ENCODE assay signal across 8 mouse cellular contexts in the genomic region with DNA sequence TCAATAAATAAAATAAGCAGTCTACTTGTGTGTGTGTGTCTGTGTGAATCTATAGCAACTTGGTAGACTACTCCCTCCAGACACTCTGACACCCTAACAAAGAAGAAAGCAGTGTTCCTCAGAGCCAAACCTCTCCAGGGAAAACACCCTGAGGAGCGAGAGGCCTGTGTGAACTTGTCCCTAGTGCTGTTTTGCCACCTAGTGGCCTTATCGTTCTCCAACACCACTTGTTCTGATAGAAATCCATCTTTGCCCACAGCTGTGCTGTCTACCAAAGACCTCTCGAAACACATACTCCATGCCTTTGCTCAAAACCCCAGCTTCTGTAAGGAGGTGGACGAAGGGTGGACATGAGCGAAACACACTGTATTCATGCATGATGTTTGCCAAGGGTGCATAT. TPM values are rescaled to one million over a fixed set of nuclear protein-coding genes. Genes with fewer than 3 reads are reported as not detected.
DNase-seq lines count a peak whose midpoint lies in the region; ATAC-seq and TF ChIP-seq lines count a peak whose summit lies in the region.

No protein-coding gene starts in this region.

- no peaks in the 10 kb centered on the region for H3K4me1 ChIP-seq in MEL (ENCODE audit: control insufficient read depth in 1 of 2, insufficient read depth in 2 of 2, low read length in 2 of 2)
- H3K4me1 ChIP-seq in forebrain, embryonic 16.5 days (replicated peaks; ENCODE audit: control insufficient read depth, insufficient read depth, low read length): peaks cover 11% of the 10 kb centered on the region
- H3K4me1 ChIP-seq in lung, postnatal 0 days (ENCODE audit: insufficient read depth, low read depth, low read length): peaks cover 4% of the 10 kb centered on the region; the same call in 1 of the 2 replicates

- peak; percentile 73 for DNase-seq in MEL (ENCODE audit: low read depth, low spot score)
- peak; percentile 26 for DNase-seq in cerebellum, adult 11 months
- DNase-seq in layer of hippocampus, adult 2 months (ENCODE audit: low spot score in 2 of 2): peak; percentile 66 to 72
- DNase-seq in lung, postnatal 0 days (ENCODE audit: low spot score): peak; percentile 95
- DNase-seq in retina, postnatal 1 day: peak; percentile 78

- peak; percentile 88 for ATAC-seq in forebrain, embryonic 16.5 days
- ATAC-seq in hematopoietic stem cell, adult 5-6 weeks (replicated peaks in 1 of 2; ENCODE audit: insufficient read depth in 1 of 2, low FRiP score in 2 of 2, low TSS enrichment in 1 of 2, low read depth in 1 of 2, poor library complexity in 2 of 2, severe bottlenecking in 2 of 2): peak; percentile 78 to 82
- peak; percentile 76 for ATAC-seq in lung, postnatal 0 days
- ATAC-seq in erythroblast, adult 5-6 weeks (replicated peaks; ENCODE audit: low FRiP score, poor library complexity, severe bottlenecking): no peak

- 29% methylated on average over 5 of the region's 5 CpGs for WGBS in forebrain, embryonic 16.5 days
- 27% methylated on average over 5 of the region's 5 CpGs for WGBS in lung, postnatal 0 days

- no peak overlapping the region for H3K9ac ChIP-seq in MEL (ENCODE audit: control insufficient read depth, low read depth, low read length, poor library complexity, severe bottlenecking)
- no peak overlapping the region for H3K9ac ChIP-seq in forebrain, embryonic 16.5 days (replicated peaks; ENCODE audit: low read depth, low read length)
- no peak overlapping the region for H3K9ac ChIP-seq in lung, postnatal 0 days (replicated peaks; ENCODE audit: low read depth)

- H3K4me3 ChIP-seq in MEL (ENCODE audit: control insufficient read depth in 1 of 2, insufficient read depth in 1 of 2, low read depth in 2 of 2, low read length in 2 of 2): no peak overlapping the region
- H3K4me3 ChIP-seq in forebrain, embryonic 16.5 days (replicated peaks; ENCODE audit: low read length): no peak overlapping the region
- no peak overlapping the region for H3K4me3 ChIP-seq in layer of hippocampus, adult 2 months
- H3K4me3 ChIP-seq in lung, postnatal 0 days (ENCODE audit: low read depth, low read length): no peak overlapping the region

- no peak for TF ChIP-seq EP300 in MEL (IDR thresholded peaks at IDR 0.05; ENCODE audit: low read depth in 1 of 2, low read length in 2 of 2)
- no peak for TF ChIP-seq EP300 in lung, postnatal 0 days (IDR thresholded peaks at IDR 0.05)

- no peaks in the 10 kb centered on the region for H3K36me3 ChIP-seq in MEL (ENCODE audit: control insufficient read depth in 1 of 2, insufficient read depth in 2 of 2, low read length in 2 of 2)
- no peaks in the 10 kb centered on the region for H3K36me3 ChIP-seq in forebrain, embryonic 16.5 days (ENCODE audit: control insufficient read depth, insufficient read depth)
- H3K36me3 ChIP-seq in lung, postnatal 0 days (ENCODE audit: insufficient read depth, low read length): no peaks in the 10 kb centered on the region

- no peaks in the 10 kb centered on the region for H3K27me3 ChIP-seq in MEL (ENCODE audit: control insufficient read depth in 1 of 2, insufficient read depth in 2 of 2, low read length in 2 of 2)
- H3K27me3 ChIP-seq in forebrain, embryonic 16.5 days (replicated peaks; ENCODE audit: control insufficient read depth, insufficient read depth, low read length): no peaks in the 10 kb centered on the region
- no peaks in the 10 kb centered on the region for H3K27me3 ChIP-seq in lung, postnatal 0 days (replicated peaks; ENCODE audit: insufficient read depth, low read length)

- H3K9me3 ChIP-seq in MEL (replicated peaks; ENCODE audit: insufficient read depth, low read length): no peaks in the 10 kb centered on the region
- H3K9me3 ChIP-seq in forebrain, embryonic 16.5 days (ENCODE audit: control insufficient read depth, low read length): no peaks in the 10 kb centered on the region
- no peaks in the 10 kb centered on the region for H3K9me3 ChIP-seq in lung, postnatal 0 days (ENCODE audit: low read length)

- H3K4me2 ChIP-seq in forebrain, embryonic 16.5 days (ENCODE audit: low read length): no peak overlapping the region
- H3K4me2 ChIP-seq in lung, postnatal 0 days (replicated peaks; ENCODE audit: low read depth, low read length): no peak overlapping the region

- peak; percentile 45 to 69 (median 46) for TF ChIP-seq CTCF in MEL (IDR thresholded peaks at IDR 0.05 in 2 of 3, conservative IDR thresholded peaks at IDR 0.05 in 1 of 3; ENCODE audit: control insufficient read depth in 1 of 3, insufficient read depth in 1 of 3, low read depth in 2 of 3, low read length in 3 of 3, poor library complexity in 1 of 3, severe bottlenecking in 1 of 3)
- peak; percentile 87 for TF ChIP-seq CTCF in layer of hippocampus, adult 2 months (conservative IDR thresholded peaks at IDR 0.05)
- TF ChIP-seq CTCF in lung, postnatal 0 days (IDR thresholded peaks at IDR 0.05): peak; percentile 89

- TF ChIP-seq RAD21 in MEL (IDR thresholded peaks at IDR 0.05; ENCODE audit: low read depth, low read length): peak; percentile 63

- no peaks in the 10 kb centered on the region for H3K79me2 ChIP-seq in MEL (ENCODE audit: control insufficient read depth, insufficient read depth, low read length, poor library complexity)

- no peak overlapping the region for H3K27ac ChIP-seq in MEL (ENCODE audit: control insufficient read depth, low read depth, low read length)
- no peak overlapping the region for H3K27ac ChIP-seq in forebrain, embryonic 16.5 days (ENCODE audit: low read length)
- peak overlapping the region; percentile 89 for H3K27ac ChIP-seq in layer of hippocampus, adult 2 months
- peak overlapping the region; percentile 65; the same call in 1 of the 2 replicates for H3K27ac ChIP-seq in lung, postnatal 0 days (ENCODE audit: low read length)

- TF ChIP-seq POLR2A in MEL (IDR thresholded peaks at IDR 0.05; ENCODE audit: control insufficient read depth in 1 of 2, insufficient read depth in 1 of 2, low read depth in 1 of 2, low read length in 2 of 2, poor library complexity in 1 of 2): no peak

TF ChIP-seq in MEL, 35 proteins besides CTCF, POLR2A, EP300 and RAD21 (continues in another document):
- TF ChIP-seq USF2 (IDR thresholded peaks at IDR 0.05; ENCODE audit: borderline replicate concordance in 1 of 2, insufficient read depth in 1 of 2, low read depth in 1 of 2, low read length in 2 of 2): no peak

RNA-seq across cellular contexts. Expression of a gene that starts 8.3 kb away (rescaled TPM):
- total RNA-seq in MEL (2012; rRNA removed): not detected in 2 replicates
- not detected for polyA plus RNA-seq in MEL (2012; ENCODE audit: insufficient read depth in 1 of 2, insufficient read length in 2 of 2, low read depth in 1 of 2, low replicate concordance in 2 of 2, missing spikeins in 1 of 2)
- not detected in 2 replicates for polyA plus RNA-seq in forebrain, embryonic 16.5 days (2015; fragmentation: Nextera tagmentation; extraction: Ambion mirVana)
- not detected in 2 replicates for total RNA-seq in hematopoietic stem cell, adult 5-6 weeks (2017)
- not detected for total RNA-seq in layer of hippocampus, adult 2 months (2021)
- polyA plus RNA-seq in lung, postnatal 0 days (2015; fragmentation: Nextera tagmentation; extraction: Ambion mirVana): not detected in 2 replicates
- not detected in 2 replicates for total RNA-seq in erythroblast, adult 5-6 weeks (2015; ENCODE audit: low replicate concordance)
- not detected in 2 replicates for total RNA-seq in erythroblast, adult 5-6 weeks (2017; ENCODE audit: low replicate concordance)

RNA-seq across cellular contexts. Expression of a gene that starts 12.6 kb away (rescaled TPM):
- not detected in 2 replicates for total RNA-seq in MEL (2012; rRNA removed)
- not detected for polyA plus RNA-seq in MEL (2012; ENCODE audit: insufficient read depth in 1 of 2, insufficient read length in 2 of 2, low read depth in 1 of 2, low replicate concordance in 2 of 2, missing spikeins in 1 of 2)
- not detected in 2 replicates for polyA plus RNA-seq in forebrain, embryonic 16.5 days (2015; fragmentation: Nextera tagmentation; extraction: Ambion mirVana)
- total RNA-seq in hematopoietic stem cell, adult 5-6 weeks (2017): not detected in 2 replicates
- total RNA-seq in layer of hippocampus, adult 2 months (2021): not detected
- polyA plus RNA-seq in lung, postnatal 0 days (2015; fragmentation: Nextera tagmentation; extraction: Ambion mirVana): not detected in 2 replicates
- total RNA-seq in erythroblast, adult 5-6 weeks (2015; ENCODE audit: low replicate concordance): not detected in 2 replicates
- total RNA-seq in erythroblast, adult 5-6 weeks (2017; ENCODE audit: low replicate concordance): not detected in 2 replicates

RNA-seq across cellular contexts. Expression of a gene that starts 16.9 kb away (rescaled TPM):
- total RNA-seq in MEL (2012; rRNA removed): 11.2 and 17.0 TPM in 2 replicates
- polyA plus RNA-seq in MEL (2012; ENCODE audit: insufficient read depth in 1 of 2, insufficient read length in 2 of 2, low read depth in 1 of 2, low replicate concordance in 2 of 2, missing spikeins in 1 of 2): 10 to 100 TPM in 1 of 2 experiments, not detected in 1; 48.6 TPM
- polyA plus RNA-seq in forebrain, embryonic 16.5 days (2015; fragmentation: Nextera tagmentation; extraction: Ambion mirVana): 169 and 179 TPM in 2 replicates
- total RNA-seq in hematopoietic stem cell, adult 5-6 weeks (2017): 4.1 and 8.0 TPM in 2 replicates
- total RNA-seq in layer of hippocampus, adult 2 months (2021): 100 to 1,000 TPM; 894 to 934 TPM
- polyA plus RNA-seq in lung, postnatal 0 days (2015; fragmentation: Nextera tagmentation; extraction: Ambion mirVana): 94.9 and 103 TPM in 2 replicates
- total RNA-seq in erythroblast, adult 5-6 weeks (2015; ENCODE audit: low replicate concordance): 0.77 and 6.1 TPM in 2 replicates
- total RNA-seq in erythroblast, adult 5-6 weeks (2017; ENCODE audit: low replicate concordance): 5.3 and 6.4 TPM in 2 replicates

RNA-seq across cellular contexts. Expression of a gene that starts 38.1 kb away (rescaled TPM):
- 0.07 TPM in 1 of 2 replicates, not detected in the other for total RNA-seq in MEL (2012; rRNA removed)
- under 1 TPM in 1 of 2 experiments, not detected in 1; 0.07 TPM for polyA plus RNA-seq in MEL (2012; ENCODE audit: insufficient read depth in 1 of 2, insufficient read length in 2 of 2, low read depth in 1 of 2, low replicate concordance in 2 of 2, missing spikeins in 1 of 2)
- polyA plus RNA-seq in forebrain, embryonic 16.5 days (2015; fragmentation: Nextera tagmentation; extraction: Ambion mirVana): 1.5 and 2.6 TPM in 2 replicates
- total RNA-seq in hematopoietic stem cell, adult 5-6 weeks (2017): not detected in 2 replicates
- 10 to 100 TPM in 1 of 2 experiments, 1 to 10 TPM in 1; 8.2 to 10.1 TPM for total RNA-seq in layer of hippocampus, adult 2 months (2021)
- polyA plus RNA-seq in lung, postnatal 0 days (2015; fragmentation: Nextera tagmentation; extraction: Ambion mirVana): 3.7 and 3.8 TPM in 2 replicates
- not detected in 2 replicates for total RNA-seq in erythroblast, adult 5-6 weeks (2015; ENCODE audit: low replicate concordance)
- not detected in 2 replicates for total RNA-seq in erythroblast, adult 5-6 weeks (2017; ENCODE audit: low replicate concordance)

RNA-seq across cellular contexts. Expression of a gene that starts 46.2 kb away (rescaled TPM):
- 26.1 and 28.3 TPM in 2 replicates for total RNA-seq in MEL (2012; rRNA removed)
- 10 to 100 TPM in 1 of 2 experiments, not detected in 1; 54.4 TPM for polyA plus RNA-seq in MEL (2012; ENCODE audit: insufficient read depth in 1 of 2, insufficient read length in 2 of 2, low read depth in 1 of 2, low replicate concordance in 2 of 2, missing spikeins in 1 of 2)
- polyA plus RNA-seq in forebrain, embryonic 16.5 days (2015; fragmentation: Nextera tagmentation; extraction: Ambion mirVana): 69.0 and 94.7 TPM in 2 replicates
- 16.8 and 25.1 TPM in 2 replicates for total RNA-seq in hematopoietic stem cell, adult 5-6 weeks (2017)
- 10 to 100 TPM; 31.6 to 40.5 TPM for total RNA-seq in layer of hippocampus, adult 2 months (2021)
- 25.3 and 33.9 TPM in 2 replicates for polyA plus RNA-seq in lung, postnatal 0 days (2015; fragmentation: Nextera tagmentation; extraction: Ambion mirVana)
- total RNA-seq in erythroblast, adult 5-6 weeks (2015; ENCODE audit: low replicate concordance): 3.1 TPM in 1 of 2 replicates, not detected in the other
- 2.5 and 4.2 TPM in 2 replicates for total RNA-seq in erythroblast, adult 5-6 weeks (2017; ENCODE audit: low replicate concordance)

Comparison
In these comparisons a context has a peak if more than half of its experiments do, and no peak if none do; other contexts are left out.
1. DNase-seq: peak in every context shown above with its lines; median percentile 95 in lung, postnatal 0 days; 78 in retina, postnatal 1 day; 73 in MEL; 69 in layer of hippocampus, adult 2 months; 26 in cerebellum, adult 11 months.
2. H3K27ac ChIP-seq: peak in layer of hippocampus, adult 2 months (single experiment) and lung, postnatal 0 days (single experiment); none in MEL (single experiment) and forebrain, embryonic 16.5 days (single experiment).
3. RNA of a gene that starts 16.9 kb away (total RNA-seq): 894 to 934 TPM in layer of hippocampus, adult 2 months; 11.2 to 17.0 TPM in MEL, 0.77 to 6.4 TPM in erythroblast, adult 5-6 weeks and 4.1 to 8.0 TPM in hematopoietic stem cell, adult 5-6 weeks; every median in the first group is over 10 times any median in the second.
4. Peak in every context shown above with its lines, with median percentiles within 50 percentile points of each other: CTCF ChIP-seq.